Mouse (Mus musculus) embryonic facial prominence, embryonic 13.5 days (tissue): ENCODE results near the gene Akr1cl. TPM values are rescaled to one million over a fixed set of nuclear protein-coding genes. Genes with fewer than 3 reads are reported as not detected.

ENCODE experiments used
- ATAC-seq: fragments of 200-750 bp; cut with Nextera tagmentation; 2 replicates; pipeline ENCODE4 v1.8.0; 2017; ENCODE audit warnings: low read depth; ENCODE audit not compliant: insufficient number of reproducible peaks, insufficient read depth, low FRiP score, low TSS enrichment
- H3K27ac ChIP-seq: fragments of 300-500 bp; sonication (generic); 2 replicates; pipeline ENCODE4 v1.5.1; 2015; ENCODE audit warnings: moderate library complexity, mild to moderate bottlenecking, inconsistent platforms
- H3K27me3 ChIP-seq: fragments of 300-500 bp; sonication (generic); 2 replicates; pipeline ENCODE4 v1.6.1; 2015; ENCODE audit warnings: mild to moderate bottlenecking, inconsistent platforms
- H3K36me3 ChIP-seq: fragments of 300-500 bp; sonication (generic); 2 replicates; pipeline ENCODE4 v1.6.1; 2015; ENCODE audit warnings: mild to moderate bottlenecking, inconsistent platforms
- H3K4me1 ChIP-seq: fragments of 300-500 bp; sonication (generic); 2 replicates; pipeline ENCODE4 v1.6.1; 2015; ENCODE audit warnings: inconsistent platforms
- H3K4me2 ChIP-seq: fragments of 300-500 bp; sonication (generic); 2 replicates; pipeline ENCODE4 v1.6.1; 2015; ENCODE audit warnings: moderate library complexity, mild to moderate bottlenecking, inconsistent platforms
- H3K4me3 ChIP-seq: fragments of 300-500 bp; sonication (generic); 2 replicates; pipeline ENCODE4 v1.5.1; 2015; ENCODE audit warnings: mild to moderate bottlenecking, inconsistent platforms
- H3K9ac ChIP-seq: fragments of 300-500 bp; sonication (generic); 2 replicates; pipeline ENCODE4 v1.6.1; 2015; ENCODE audit warnings: mild to moderate bottlenecking, inconsistent platforms
- H3K9me3 ChIP-seq: fragments of 300-500 bp; sonication (generic); 2 replicates; pipeline ENCODE4 v1.6.1; 2016; ENCODE audit warnings: inconsistent platforms
- WGBS: fragments of 180-500 bp; shearing (Covaris S2); methylation state at CpG from one replicate; pipeline ENCODE4 v1.1.7; 2015; ENCODE audit warnings: mixed read lengths; 5-methylcytosine and 5-hydroxymethylcytosine counted together
- polyA plus RNA-seq: library from polyadenylated mRNA; unstranded; fragments of >200 nt; fragmentation: Nextera tagmentation; extraction: Ambion mirVana; gene quantifications from 2 replicates; pipeline ENCODE4 v1.2.1, GENCODE M21; 2015

Gene Akr1cl
- polyA plus RNA-seq, 1 experiment from 2014 or later = not detected

DNA sequence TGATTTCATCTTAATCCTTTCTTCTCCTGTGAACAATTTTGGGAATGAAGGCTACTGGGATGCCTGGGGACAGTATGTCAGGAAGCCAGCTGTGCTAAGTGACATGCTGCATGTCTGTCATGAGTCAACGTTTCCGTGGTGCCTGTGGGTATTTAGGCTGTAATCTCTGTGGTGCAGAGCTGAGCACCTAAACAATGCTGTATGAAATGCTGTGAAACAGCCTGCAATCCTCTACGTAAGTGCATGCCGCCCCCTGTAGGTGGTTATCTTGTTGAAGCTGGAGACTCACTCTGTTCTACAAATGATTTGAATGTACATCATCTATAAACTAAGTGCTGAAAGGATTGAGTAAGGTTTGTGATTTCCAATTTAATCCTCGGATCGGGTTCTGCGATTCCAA lies 46.4 kb downstream of the Akr1cl start:
- no peaks in the 10 kb centered on the region for H3K27me3 ChIP-seq
- no peaks in the 10 kb centered on the region for H3K36me3 ChIP-seq
- H3K4me3 ChIP-seq = no peak overlapping the region
- H3K9ac ChIP-seq = no peak overlapping the region
- no peak for ATAC-seq
- H3K27ac ChIP-seq = no peak overlapping the region
- H3K4me2 ChIP-seq = no peak overlapping the region
- H3K4me1 ChIP-seq = no peaks in the 10 kb centered on the region
- WGBS = 43% methylated on average over 7 of the region's 7 CpGs
- no peaks in the 10 kb centered on the region for H3K9me3 ChIP-seq

- Histone ChIP-seq H3K36me3 (no peaks in the 10 kb centered on the region), H3K4me2 (no peak overlapping the region), H3K4me3 (no peak overlapping the region), H3K27ac (no peak overlapping the region), H3K9ac (no peak overlapping the region), H3K27me3 (no peaks in the 10 kb centered on the region), H3K4me1 (peaks cover 2% of the 10 kb centered on the region; the same call in 1 of the 2 replicates), H3K9me3 (no peaks in the 10 kb centered on the region)
- 83% methylated on average over 3 of the region's 3 CpGs for WGBS
- ATAC-seq = no peak
Measured at GRCm38 (mm10) chr1:64983247-64983646, 49.3 kb downstream of the Akr1cl start.

GRCm38 (mm10) chr1:64978321-64978799 lies 54.2 kb downstream of the Akr1cl start:
- Histone ChIP-seq H3K27ac (no peak overlapping the region), H3K4me3 (no peak overlapping the region), H3K4me1 (peaks cover 4% of the 10 kb centered on the region; the same call in 1 of the 2 replicates), H3K4me2 (no peak overlapping the region), H3K9me3 (no peaks in the 10 kb centered on the region), H3K36me3 (no peaks in the 10 kb centered on the region), H3K27me3 (no peaks in the 10 kb centered on the region), H3K9ac (no peak overlapping the region)
- ATAC-seq = no peak
- 64% methylated on average over 7 of the region's 7 CpGs for WGBS

DNA sequence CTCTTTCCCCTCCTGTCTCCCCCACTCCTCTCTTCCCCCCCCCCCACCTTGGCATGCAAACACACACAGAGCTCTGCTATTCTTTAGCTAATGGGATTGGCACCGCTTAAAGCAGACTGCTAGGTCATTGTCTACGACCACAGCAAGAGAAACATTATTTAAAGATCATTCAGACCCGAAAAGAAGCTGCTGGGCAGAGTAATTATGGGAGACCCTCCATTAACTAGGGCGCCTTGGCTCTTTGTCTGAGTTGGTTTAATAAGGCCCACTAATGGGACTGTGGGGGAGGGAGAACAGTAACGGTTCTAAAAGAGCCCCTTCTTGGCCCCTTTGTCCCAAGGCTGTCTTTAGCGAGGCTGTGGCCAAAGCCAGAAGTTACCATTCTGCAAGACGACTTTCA lies 57.2 kb downstream of the Akr1cl start:
- Histone ChIP-seq H3K9ac (no peak overlapping the region), H3K27me3 (no peaks in the 10 kb centered on the region), H3K4me1 (peaks cover 4% of the 10 kb centered on the region; the same call in 1 of the 2 replicates), H3K4me3 (no peak overlapping the region), H3K27ac (no peak overlapping the region), H3K4me2 (no peak overlapping the region), H3K36me3 (no peaks in the 10 kb centered on the region), H3K9me3 (no peaks in the 10 kb centered on the region)
- ATAC-seq = no peak
- 19% methylated on average over 7 of the region's 7 CpGs for WGBS

GRCm38 (mm10) chr1:64970685-64971084 lies 61.9 kb downstream of the Akr1cl start:
- 64% methylated on average over 5 of the region's 5 CpGs for WGBS
- Histone ChIP-seq H3K9ac (no peak overlapping the region), H3K27ac (no peak overlapping the region), H3K9me3 (no peaks in the 10 kb centered on the region), H3K4me3 (no peak overlapping the region), H3K4me1 (no peaks in the 10 kb centered on the region), H3K4me2 (no peak overlapping the region), H3K27me3 (no peaks in the 10 kb centered on the region), H3K36me3 (no peaks in the 10 kb centered on the region)
- no peak for ATAC-seq

Other genes starting within 250 kb of the Akr1cl start
- gene Plekhm3, start 75.9 kb downstream of the Akr1cl start, polyA plus RNA-seq = 8.6 and 8.7 TPM in 2 replicates
- gene Cryge, start 18.4 kb upstream of the Akr1cl start, polyA plus RNA-seq = not detected in 2 replicates
- gene Crygd, start 30.7 kb upstream of the Akr1cl start, polyA plus RNA-seq = not detected in 2 replicates
- gene Crygc, start 40.9 kb upstream of the Akr1cl start, polyA plus RNA-seq = not detected in 2 replicates
- 0.76 and 0.94 TPM in 2 replicates for gene Crygb, start 49.5 kb upstream of the Akr1cl start, polyA plus RNA-seq
- gene Cryga, start 70.6 kb upstream of the Akr1cl start, polyA plus RNA-seq = not detected in 2 replicates
- gene Gm28845, start 86.8 kb upstream of the Akr1cl start, polyA plus RNA-seq = not detected in 2 replicates
- gene D630023F18Rik, start 90.5 kb upstream of the Akr1cl start, polyA plus RNA-seq = 0.15 and 0.80 TPM in 2 replicates
- gene Idh1, start 153.7 kb upstream of the Akr1cl start, polyA plus RNA-seq = 148 and 152 TPM in 2 replicates
- gene Pikfyve, start 153.9 kb upstream of the Akr1cl start, polyA plus RNA-seq = 11.2 and 12.0 TPM in 2 replicates
- 0.27 and 0.48 TPM in 2 replicates for gene Pth2r, start 249.3 kb upstream of the Akr1cl start, polyA plus RNA-seq